Mouse (Mus musculus) heart, postnatal 0 days (tissue): ENCODE results near the gene Olfr10. TPM values are rescaled to one million over a fixed set of nuclear protein-coding genes. Genes with fewer than 3 reads are reported as not detected.
A peak's percentile ranks its signal among the peaks of the same experiment; 100 is the strongest.

Experiments
- ATAC-seq: fragments of 200-750 bp; cut with Nextera tagmentation; 2 replicates; pipeline ENCODE4 v1.8.0; 2017; ENCODE audit warnings: low read depth, moderate number of reproducible peaks, moderate library complexity; ENCODE audit not compliant: insufficient read depth
- DNase-seq: peaks from one replicate; pipeline ENCODE4 v3.0.0-alpha.2; 2016; ENCODE audit warnings: low spot score
- H3K27ac ChIP-seq: fragments of 300-500 bp; sonication (generic); 2 replicates; pipeline ENCODE4 v1.5.1; 2014; ENCODE audit warnings: low read depth, mild to moderate bottlenecking
- H3K27me3 ChIP-seq: fragments of 300-500 bp; sonication (generic); 2 replicates; pipeline ENCODE4 v1.6.1; 2014; ENCODE audit warnings: low read length, mixed read lengths; ENCODE audit not compliant: control insufficient read depth, insufficient read depth
- H3K36me3 ChIP-seq: fragments of 300-500 bp; sonication (generic); replicated peaks from 2 replicates; pipeline ENCODE4 v1.6.1; 2014; ENCODE audit warnings: low read length, mixed read lengths; ENCODE audit not compliant: control insufficient read depth, insufficient read depth
- H3K4me1 ChIP-seq: fragments of 300-500 bp; sonication (generic); 2 replicates; pipeline ENCODE4 v1.6.1; 2014; ENCODE audit warnings: antibody characterized with exemption; ENCODE audit not compliant: control insufficient read depth, insufficient read depth
- H3K4me2 ChIP-seq: fragments of 300-500 bp; sonication (generic); 2 replicates; pipeline ENCODE4 v1.6.1; 2014; ENCODE audit warnings: low read depth, mild to moderate bottlenecking, low read length, moderate library complexity
- H3K4me3 ChIP-seq: fragments of 300-500 bp; sonication (generic); 2 replicates; pipeline ENCODE4 v1.5.1; 2014; ENCODE audit warnings: low read depth, low read length
- H3K9ac ChIP-seq: fragments of 300-500 bp; sonication (generic); replicated peaks from 2 replicates; pipeline ENCODE4 v1.6.1; 2014; ENCODE audit warnings: low read depth, low read length, mixed read lengths
- H3K9me3 ChIP-seq: fragments of 300-500 bp; sonication (generic); replicated peaks from 2 replicates; pipeline ENCODE4 v1.6.1; 2016; ENCODE audit warnings: low read length; ENCODE audit not compliant: control insufficient read depth
- CTCF ChIP-seq: IDR thresholded peaks from 2 replicates; pipeline ENCODE4 v1.5.1; 2016; ENCODE audit warnings: antibody characterized with exemption, control low read depth, low read depth
- EP300 ChIP-seq: IDR thresholded peaks from 2 replicates; pipeline ENCODE4 v1.6.1; 2016; ENCODE audit warnings: antibody characterized with exemption, low read depth
- WGBS: fragments of 180-500 bp; shearing (Covaris S2); extraction: QIAGEN DNeasy Blood & Tissue Kit; methylation state at CpG from one replicate; pipeline ENCODE4 v1.1.7; 2014; 5-methylcytosine and 5-hydroxymethylcytosine counted together
- polyA plus RNA-seq: library from polyadenylated mRNA; unstranded; fragments of >200 nt; fragmentation: Nextera tagmentation; extraction: Ambion mirVana; gene quantifications from 2 replicates; pipeline ENCODE4 v1.2.1, GENCODE M21; 2015
- total RNA-seq: library from RNA; depleted of rRNA; stranded (reverse); fragments of >200 nt; gene quantifications from 2 replicates; pipeline ENCODE4 v1.2.3, GENCODE M21; 2014; ENCODE audit warnings: low replicate concordance; rRNA removed

Gene Olfr10
- not detected in 2 replicates for total RNA-seq
- polyA plus RNA-seq: not detected in 2 replicates

DNA sequence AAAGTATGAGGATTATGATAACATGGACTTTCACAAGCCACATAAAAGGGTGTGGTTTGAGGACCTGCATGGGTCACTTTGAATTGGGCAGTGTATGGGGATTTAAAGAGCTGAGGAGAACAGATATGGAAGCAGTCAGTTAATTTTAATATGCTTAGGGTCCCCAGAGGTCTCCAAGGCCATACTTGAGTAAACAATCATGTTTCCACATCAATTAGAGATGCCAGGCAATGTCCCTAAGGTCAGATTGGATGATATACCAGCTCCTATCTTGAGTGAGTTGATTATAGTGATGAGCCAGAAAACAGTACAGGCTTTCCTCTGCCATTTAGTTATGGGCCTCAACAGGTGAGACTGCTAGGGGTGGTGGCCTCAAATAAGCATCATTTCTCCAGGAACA lies at the start of gene Olfr10:
TSS of gene Olfr10 (plus strand) at position 301 of the 400 bp plus-strand sequence.
- H3K27me3 ChIP-seq: no peaks in the 10 kb centered on the region
- no peaks in the 10 kb centered on the region for H3K36me3 ChIP-seq
- no peak within 1 kb of the TSS for H3K4me2 ChIP-seq
- no peaks in the 10 kb centered on the region for H3K4me1 ChIP-seq
- TF ChIP-seq EP300 (no peak), CTCF (no peak)
- no peak within 1 kb of the TSS for H3K4me3 ChIP-seq
- no peaks in the 10 kb centered on the region for H3K9me3 ChIP-seq
- DNase-seq (no peak), ATAC-seq (no peak)
- no peak within 1 kb of the TSS for H3K9ac ChIP-seq
- H3K27ac ChIP-seq: no peak within 1 kb of the TSS

GRCm38 (mm10) chr11:49259296-49259695 lies 45.2 kb upstream of the Olfr10 start:
- Histone ChIP-seq H3K4me2 (no peak overlapping the region), H3K27me3 (no peaks in the 10 kb centered on the region), H3K4me3 (no peak overlapping the region), H3K4me1 (peaks cover 12% of the 10 kb centered on the region), H3K9ac (no peak overlapping the region), H3K27ac (no peak overlapping the region), H3K36me3 (peaks cover 70% of the 10 kb centered on the region), H3K9me3 (no peaks in the 10 kb centered on the region)
- ATAC-seq (no peak), DNase-seq (no peak)
- 86% methylated on average over 2 of the region's 2 CpGs for WGBS
- TF ChIP-seq CTCF (no peak), EP300 (no peak)

GRCm38 (mm10) chr11:49259829-49260228 lies 44.7 kb upstream of the Olfr10 start:
- no peak for TF ChIP-seq EP300
- no peak for TF ChIP-seq CTCF
- 26% methylated on average over 1 of the region's 1 CpGs for WGBS
- no peaks in the 10 kb centered on the region for H3K27me3 ChIP-seq
- H3K9ac ChIP-seq: no peak overlapping the region
- peaks cover 12% of the 10 kb centered on the region for H3K4me1 ChIP-seq
- ATAC-seq: no peak
- H3K9me3 ChIP-seq: no peaks in the 10 kb centered on the region
- no peak overlapping the region for H3K27ac ChIP-seq
- peaks cover 65% of the 10 kb centered on the region for H3K36me3 ChIP-seq
- no peak overlapping the region for H3K4me2 ChIP-seq
- no peak for DNase-seq
- no peak overlapping the region for H3K4me3 ChIP-seq

DNA sequence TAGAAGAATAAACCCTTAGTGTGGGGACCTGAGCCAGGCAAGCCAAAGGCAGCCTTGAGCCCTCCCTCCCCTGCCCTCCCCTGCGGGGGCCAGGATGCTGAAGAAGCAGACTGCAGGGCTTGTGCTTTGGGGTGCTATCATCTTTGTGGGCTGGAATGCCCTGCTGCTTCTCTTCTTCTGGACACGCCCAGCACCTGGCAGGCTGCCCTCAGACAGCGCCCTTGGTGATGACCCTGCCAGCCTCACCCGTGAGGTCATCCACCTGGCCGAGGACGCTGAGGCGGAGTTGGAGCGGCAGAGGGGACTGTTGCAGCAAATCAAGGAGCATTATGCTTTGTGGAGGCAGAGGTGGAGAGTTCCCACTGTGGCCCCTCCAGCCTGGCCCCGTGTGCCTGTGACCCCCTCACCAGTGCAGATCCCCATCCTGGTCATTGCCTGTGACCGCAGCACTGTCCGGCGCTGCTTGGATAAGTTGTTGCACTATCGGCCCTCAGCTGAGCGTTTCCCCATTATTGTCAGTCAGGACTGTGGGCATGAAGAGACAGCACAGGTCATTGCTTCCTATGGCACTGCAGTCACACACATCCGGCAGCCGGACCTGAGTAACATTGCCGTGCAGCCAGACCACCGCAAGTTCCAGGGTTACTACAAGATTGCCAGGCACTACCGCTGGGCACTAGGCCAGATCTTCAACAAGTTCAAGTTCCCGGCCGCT lies 43.8 kb upstream of the Olfr10 start:
- TF ChIP-seq CTCF (no peak), EP300 (no peak)
- 62% methylated on average over 21 of the region's 21 CpGs for WGBS
- Histone ChIP-seq H3K27me3 (no peaks in the 10 kb centered on the region), H3K4me2 (no peak overlapping the region), H3K36me3 (peaks cover 57% of the 10 kb centered on the region), H3K4me3 (no peak overlapping the region), H3K9ac (no peak overlapping the region; the same call in 1 of the 2 replicates), H3K27ac (peak overlapping the region; percentile 69; the same call in 1 of the 2 replicates), H3K9me3 (no peaks in the 10 kb centered on the region), H3K4me1 (peaks cover 12% of the 10 kb centered on the region)
- DNase-seq (peak; percentile 18), ATAC-seq (peak; percentile 77)

DNA sequence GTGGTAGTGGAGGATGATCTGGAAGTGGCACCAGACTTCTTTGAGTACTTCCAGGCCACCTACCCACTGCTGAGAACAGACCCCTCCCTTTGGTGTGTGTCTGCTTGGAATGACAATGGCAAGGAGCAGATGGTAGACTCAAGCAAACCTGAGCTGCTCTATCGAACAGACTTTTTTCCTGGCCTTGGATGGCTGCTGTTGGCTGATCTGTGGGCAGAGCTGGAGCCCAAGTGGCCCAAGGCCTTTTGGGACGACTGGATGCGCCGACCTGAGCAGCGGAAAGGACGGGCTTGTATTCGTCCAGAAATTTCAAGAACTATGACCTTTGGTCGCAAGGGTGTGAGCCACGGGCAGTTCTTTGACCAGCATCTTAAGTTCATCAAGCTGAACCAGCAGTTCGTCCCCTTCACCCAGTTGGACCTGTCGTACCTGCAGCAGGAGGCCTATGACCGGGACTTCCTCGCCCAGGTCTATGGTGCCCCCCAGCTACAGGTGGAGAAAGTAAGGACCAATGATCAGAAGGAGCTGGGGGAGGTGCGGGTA lies 43.2 kb upstream of the Olfr10 start:
- peaks cover 12% of the 10 kb centered on the region for H3K4me1 ChIP-seq
- no peaks in the 10 kb centered on the region for H3K27me3 ChIP-seq
- no peak overlapping the region for H3K4me2 ChIP-seq
- no peaks in the 10 kb centered on the region for H3K9me3 ChIP-seq
- peak overlapping the region; percentile 69; the same call in 1 of the 2 replicates for H3K27ac ChIP-seq
- H3K9ac ChIP-seq: no peak overlapping the region
- H3K4me3 ChIP-seq: no peak overlapping the region
- WGBS: 92% methylated on average over 14 of the region's 14 CpGs
- no peak for TF ChIP-seq CTCF
- no peak for TF ChIP-seq EP300
- H3K36me3 ChIP-seq: peaks cover 57% of the 10 kb centered on the region
- DNase-seq: no peak
- no peak for ATAC-seq
